Mouse (Mus musculus): ENCODE measurements at regions not wholly inside any gene's neighbourhood (a gene's known extent, or its start where the extent isn't known, plus 50 kb on each side); places are given as distances from the start of the nearest gene placed in this dataset.

DNA sequence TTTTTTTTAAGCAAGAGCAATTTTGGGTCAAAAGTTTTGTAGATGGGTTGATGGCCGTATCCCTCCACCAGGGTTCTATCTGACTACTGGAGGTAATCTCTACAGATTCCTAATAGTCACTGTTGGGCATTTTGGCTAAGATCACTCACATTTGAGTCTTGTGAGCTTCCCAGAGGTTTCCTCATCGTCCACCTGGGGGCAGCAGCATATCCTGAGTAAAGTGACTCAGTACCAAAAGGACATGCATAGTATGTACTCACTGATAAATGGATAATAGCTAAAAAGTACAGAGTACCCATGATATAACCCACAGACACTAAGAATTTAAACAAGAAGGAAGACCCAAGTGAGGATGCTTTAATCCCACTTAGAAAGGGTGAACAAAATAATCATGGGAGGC lies 1390.0 kb downstream of the Amy2a5 start:
- TF ChIP-seq CTCF (IDR thresholded peaks at IDR 0.05; ENCODE audit: borderline replicate concordance, extremely low read depth, insufficient read depth, insufficient read length) (peak; percentile 25; the same call in 1 of the 2 replicates), POLR2A (IDR thresholded peaks at IDR 0.05; ENCODE audit: borderline replicate concordance, extremely low read depth, insufficient read depth, insufficient read length, poor library complexity, severe bottlenecking) (no peak)
- DNase-seq (ENCODE audit: low read depth) = peak; percentile 13
